Mouse (Mus musculus) MEL (cell line): ENCODE measurements at regions not wholly inside any gene's neighbourhood (a gene's known extent, or its start where the extent isn't known, plus 50 kb on each side); places are given as distances from the start of the nearest gene placed in this dataset.

Experiments used
- DNase-seq: peaks from one replicate; pipeline ENCODE4 v3.0.0; 2011; ENCODE audit warnings: low read depth, low spot score
- H3K27ac ChIP-seq: 2 replicates; pipeline ENCODE4 v1.5.1; 2012; ENCODE audit warnings: low read depth, mild to moderate bottlenecking, control low read depth, low read length, moderate library complexity; ENCODE audit not compliant: control insufficient read depth
- H3K27me3 ChIP-seq, 2 experiments: fragments of 150-350 bp in 1 of 2; sonication (generic) in 1 of 2; 2 replicates each; pipeline ENCODE4 v1.6.1; 2012; ENCODE audit warnings: low read length in 2 of 2, mild to moderate bottlenecking in 2 of 2, improper control_type of control experiment in 1 of 2, moderate library complexity in 1 of 2; ENCODE audit not compliant: insufficient read depth in 2 of 2, control insufficient read depth in 1 of 2
- H3K36me3 ChIP-seq, 2 experiments: 2 replicates each; pipeline ENCODE4 v1.6.1; 2012 to 2014; ENCODE audit warnings: low read length in 2 of 2, improper control_type of control experiment in 1 of 2, inconsistent platforms in 1 of 2, mild to moderate bottlenecking in 1 of 2; ENCODE audit not compliant: insufficient read depth in 2 of 2, control insufficient read depth in 1 of 2
- H3K4me1 ChIP-seq, 2 experiments: fragments of 150-350 bp in 1 of 2; sonication (generic) in 1 of 2; 2 replicates each; pipeline ENCODE4 v1.6.1; 2012; ENCODE audit warnings: low read length in 2 of 2, improper control_type of control experiment in 1 of 2, mild to moderate bottlenecking in 1 of 2; ENCODE audit not compliant: insufficient read depth in 2 of 2, control insufficient read depth in 1 of 2
- H3K4me3 ChIP-seq, 2 experiments: fragments of 150-350 bp in 1 of 2; sonication (generic) in 1 of 2; 2 replicates each; pipeline ENCODE4 v1.5.1; 2012; ENCODE audit warnings: low read depth in 2 of 2, low read length in 2 of 2, mild to moderate bottlenecking in 2 of 2, moderate library complexity in 2 of 2, control low read depth in 1 of 2, improper control_type of control experiment in 1 of 2; ENCODE audit not compliant: control insufficient read depth in 1 of 2, insufficient read depth in 1 of 2
- H3K79me2 ChIP-seq: 2 replicates; pipeline ENCODE4 v1.6.1; 2012; ENCODE audit warnings: mild to moderate bottlenecking, low read length, moderate library complexity; ENCODE audit not compliant: control insufficient read depth, poor library complexity, insufficient read depth
- H3K9ac ChIP-seq: 2 replicates; pipeline ENCODE4 v1.6.1; 2012; ENCODE audit warnings: low read depth, mild to moderate bottlenecking, control low read depth, low read length, moderate library complexity; ENCODE audit not compliant: control insufficient read depth, poor library complexity, severe bottlenecking
- H3K9me3 ChIP-seq: fragments of 150-350 bp; sonication (generic); replicated peaks from 2 replicates; pipeline ENCODE4 v1.6.1; 2012; ENCODE audit warnings: mild to moderate bottlenecking, low read length, improper control_type of control experiment, moderate library complexity; ENCODE audit not compliant: insufficient read depth
- CTCF ChIP-seq, 3 experiments: IDR thresholded peaks in 2 of 3; conservative IDR thresholded peaks in 1 of 3; 2 replicates each; pipeline ENCODE4 v1.5.1; 2011 to 2012; ENCODE audit warnings: low read length in 3 of 3, low read depth in 2 of 3, mild to moderate bottlenecking in 2 of 3, improper control_type of control experiment in 1 of 3, inconsistent platforms in 1 of 3, mixed read lengths in 1 of 3, moderate library complexity in 1 of 3; ENCODE audit not compliant: control insufficient read depth in 1 of 3, insufficient read depth in 1 of 3, poor library complexity in 1 of 3, severe bottlenecking in 1 of 3
- E2F4 ChIP-seq: IDR thresholded peaks from 2 replicates; pipeline ENCODE4 v1.6.1; 2011; ENCODE audit warnings: low read depth, low read length, improper control_type of control experiment, borderline replicate concordance
- ELF1 ChIP-seq: IDR thresholded peaks from 2 replicates; pipeline ENCODE4 v1.6.1; 2014; ENCODE audit warnings: low read depth, mild to moderate bottlenecking, inconsistent platforms, low read length, improper control_type of control experiment, moderate library complexity
- EP300 ChIP-seq, 2 experiments: IDR thresholded peaks; 2 replicates each; pipeline ENCODE4 v1.6.1; 2011; ENCODE audit warnings: improper control_type of control experiment in 2 of 2, low read length in 2 of 2, low read depth in 1 of 2, mild to moderate bottlenecking in 1 of 2
- GABPA ChIP-seq: IDR thresholded peaks from 2 replicates; pipeline ENCODE4 v1.6.1; 2012; ENCODE audit warnings: low read depth, mild to moderate bottlenecking, inconsistent platforms, low read length, improper control_type of control experiment, moderate library complexity
- JUND ChIP-seq: IDR thresholded peaks from 2 replicates; pipeline ENCODE4 v1.6.1; 2011; ENCODE audit warnings: low read depth, mild to moderate bottlenecking, improper control_type of control experiment, low read length
- MEF2A ChIP-seq: IDR thresholded peaks from 2 replicates; pipeline ENCODE4 v1.6.1; 2014; ENCODE audit warnings: low read depth, mild to moderate bottlenecking, inconsistent platforms, low read length, improper control_type of control experiment; ENCODE audit not compliant: poor library complexity, insufficient replicate concordance, severe bottlenecking; ENCODE audit errors: extremely low read depth
- MXI1 ChIP-seq: IDR thresholded peaks from 2 replicates; pipeline ENCODE4 v1.6.1; 2011; ENCODE audit warnings: mild to moderate bottlenecking, low read depth, low read length, improper control_type of control experiment
- POLR2A ChIP-seq, 2 experiments: IDR thresholded peaks; 2 replicates each; pipeline ENCODE4 v1.6.1; 2011 to 2012; ENCODE audit warnings: low read length in 2 of 2, mild to moderate bottlenecking in 2 of 2, control low read depth in 1 of 2, improper control_type of control experiment in 1 of 2, low read depth in 1 of 2, moderate library complexity in 1 of 2; ENCODE audit not compliant: control insufficient read depth in 1 of 2, insufficient read depth in 1 of 2, poor library complexity in 1 of 2
- POLR2AphosphoS2 ChIP-seq: IDR thresholded peaks from 2 replicates; pipeline ENCODE4 v1.6.1; 2011; ENCODE audit warnings: low read length, improper control_type of control experiment
- RAD21 ChIP-seq: IDR thresholded peaks from 2 replicates; pipeline ENCODE4 v1.6.1; 2011; ENCODE audit warnings: mild to moderate bottlenecking, low read depth, low read length, improper control_type of control experiment
- SIN3A ChIP-seq: IDR thresholded peaks from 2 replicates; pipeline ENCODE4 v1.6.1; 2012; ENCODE audit warnings: low read length, improper control_type of control experiment, inconsistent platforms
- TCF12 ChIP-seq: IDR thresholded peaks from 2 replicates; pipeline ENCODE4 v1.6.1; 2014; ENCODE audit warnings: low read depth, mild to moderate bottlenecking, inconsistent platforms, low read length, improper control_type of control experiment, moderate library complexity
- UBTF ChIP-seq: IDR thresholded peaks from 2 replicates; pipeline ENCODE4 v1.6.1; 2012; ENCODE audit warnings: low read depth, mild to moderate bottlenecking, inconsistent platforms, low read length, improper control_type of control experiment, moderate library complexity, borderline replicate concordance; ENCODE audit not compliant: insufficient read depth
- USF1 ChIP-seq: IDR thresholded peaks from 2 replicates; pipeline ENCODE4 v1.6.1; 2014; ENCODE audit warnings: low read depth, mild to moderate bottlenecking, inconsistent platforms, low read length, improper control_type of control experiment, moderate library complexity
- ZC3H11A ChIP-seq: IDR thresholded peaks from 2 replicates; pipeline ENCODE4 v1.6.1; 2012; ENCODE audit warnings: low read depth, mild to moderate bottlenecking, inconsistent platforms, low read length, improper control_type of control experiment
- ZKSCAN1 ChIP-seq: IDR thresholded peaks from 2 replicates; pipeline ENCODE4 v1.6.1; 2012; ENCODE audit warnings: low read depth, mild to moderate bottlenecking, inconsistent platforms, low read length, improper control_type of control experiment, moderate library complexity

- H3K9ac ChIP-seq: no peak overlapping the region
- no peaks in the 10 kb centered on the region for H3K27me3 ChIP-seq
- no peaks in the 10 kb centered on the region for H3K36me3 ChIP-seq
- no peaks in the 10 kb centered on the region for H3K4me1 ChIP-seq
- no peak for TF ChIP-seq JUND
- no peak for TF ChIP-seq EP300 (IDR thresholded peaks at IDR 0.05; ENCODE audit: low read depth in 1 of 2, low read length in 2 of 2)
- no peak for TF ChIP-seq RAD21
- TF ChIP-seq POLR2A (IDR thresholded peaks at IDR 0.05; ENCODE audit: control insufficient read depth in 1 of 2, insufficient read depth in 1 of 2, low read depth in 1 of 2, low read length in 2 of 2, poor library complexity in 1 of 2): no peak
- TF ChIP-seq MEF2A: no peak
- no peak for TF ChIP-seq POLR2AphosphoS2
- TF ChIP-seq UBTF: no peak
- no peak for TF ChIP-seq CTCF (IDR thresholded peaks at IDR 0.05 in 2 of 3, conservative IDR thresholded peaks at IDR 0.05 in 1 of 3; ENCODE audit: control insufficient read depth in 1 of 3, insufficient read depth in 1 of 3, low read depth in 2 of 3, low read length in 3 of 3, poor library complexity in 1 of 3, severe bottlenecking in 1 of 3)
- TF ChIP-seq USF1: no peak
- TF ChIP-seq MXI1: no peak
- TF ChIP-seq ZC3H11A: no peak
- no peak for TF ChIP-seq E2F4
- no peak for TF ChIP-seq ZKSCAN1
- H3K79me2 ChIP-seq: no peaks in the 10 kb centered on the region
- no peak overlapping the region for H3K4me3 ChIP-seq
- no peak overlapping the region for H3K27ac ChIP-seq
- H3K9me3 ChIP-seq: no peaks in the 10 kb centered on the region
- DNase-seq: no peak
Measured at GRCm38 (mm10) chr14:111353518-111353917, 321.4 kb upstream of the Slitrk5 start.

DNA sequence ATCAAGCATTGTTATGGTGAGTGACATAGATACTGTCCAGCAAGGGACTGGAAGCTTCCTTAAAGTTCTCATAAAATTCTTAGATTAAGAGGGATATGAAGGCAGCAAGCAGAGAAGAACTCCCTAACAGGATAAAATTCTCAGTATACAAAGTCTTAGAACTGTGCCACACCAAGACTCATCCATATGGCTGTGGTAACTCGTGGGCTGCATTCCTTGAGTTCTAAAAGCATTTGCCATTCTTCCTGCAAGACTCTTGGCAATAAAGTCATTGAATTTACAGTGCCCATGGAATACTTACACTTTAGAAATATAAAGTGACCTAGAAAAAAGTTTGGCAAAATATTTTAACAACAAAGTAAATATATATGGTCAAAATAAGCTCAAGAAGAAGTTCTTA, 278.1 kb upstream of the Slitrk5 start:
- no peak for TF ChIP-seq MXI1
- TF ChIP-seq ELF1: no peak
- no peak for TF ChIP-seq GABPA
- no peak for TF ChIP-seq SIN3A
- TF ChIP-seq TCF12: no peak

More for the DNA sequence above, 278.1 kb upstream of the Slitrk5 start:
- DNase-seq: no peak
- Histone ChIP-seq H3K4me1 (no peaks in the 10 kb centered on the region), H3K27ac (no peak overlapping the region), H3K9ac (no peak overlapping the region), H3K4me3 (no peak overlapping the region), H3K36me3 (no peaks in the 10 kb centered on the region), H3K27me3 (no peaks in the 10 kb centered on the region), H3K79me2 (no peaks in the 10 kb centered on the region), H3K9me3 (no peaks in the 10 kb centered on the region)
